Mouse (Mus musculus) adrenal gland, adult (tissue): ENCODE measurements at regions not wholly inside any gene's neighbourhood (a gene's known extent, or its start where the extent isn't known, plus 50 kb on each side); places are given as distances from the start of the nearest gene placed in this dataset.
A peak's percentile ranks its signal among the peaks of the same experiment; 100 is the strongest.

Source experiments
- DNase-seq, 2 experiments: peaks; one replicate each; pipeline ENCODE4 v3.0.0; 2022 to 2023; ENCODE audit warnings: low spot score in 1 of 2; ENCODE audit not compliant: inconsistent age in 2 of 2

GRCm38 (mm10) chr13:51972656-51973310 lies 126.3 kb downstream of the Gadd45g start:
- no peak for DNase-seq

GRCm38 (mm10) chr13:51973461-51973860 lies 127.0 kb downstream of the Gadd45g start:
- no peak for DNase-seq

- no peak for DNase-seq
Measured at GRCm38 (mm10) chr13:51974101-51974500, 127.6 kb downstream of the Gadd45g start.

- DNase-seq = no peak
Measured at GRCm38 (mm10) chr13:51975330-51975729, 128.9 kb downstream of the Gadd45g start.

GRCm38 (mm10) chr13:51975801-51976601 lies 129.5 kb downstream of the Gadd45g start:
- DNase-seq = peak; percentile 32 to 56

GRCm38 (mm10) chr13:51976620-51977214 lies 130.2 kb downstream of the Gadd45g start:
- DNase-seq = no peak

GRCm38 (mm10) chr13:51979301-51979977 lies 133.0 kb downstream of the Gadd45g start:
- peak; percentile 33 to 53 for DNase-seq

- DNase-seq = no peak
Measured at GRCm38 (mm10) chr13:51980344-51980743, 133.9 kb downstream of the Gadd45g start.

- no peak for DNase-seq
Measured at GRCm38 (mm10) chr13:51983002-51983401, 136.5 kb downstream of the Gadd45g start.

- DNase-seq = no peak
Measured at GRCm38 (mm10) chr13:51983575-51983974, 137.1 kb downstream of the Gadd45g start.

GRCm38 (mm10) chr13:51991339-51991738 lies 144.9 kb downstream of the Gadd45g start:
- DNase-seq = no peak

GRCm38 (mm10) chr13:51992878-51993277 lies 146.4 kb downstream of the Gadd45g start:
- DNase-seq = no peak

- DNase-seq = peak in 1 of 2 experiments; percentile 55
Measured at GRCm38 (mm10) chr13:51996163-51996562, 149.7 kb downstream of the Gadd45g start.

GRCm38 (mm10) chr13:51998542-51998941 lies 152.1 kb downstream of the Gadd45g start:
- DNase-seq = no peak

- DNase-seq = no peak
Measured at GRCm38 (mm10) chr13:52001811-52002210, 155.3 kb downstream of the Gadd45g start.

GRCm38 (mm10) chr13:52003946-52004539 lies 157.6 kb downstream of the Gadd45g start:
- no peak for DNase-seq

- no peak for DNase-seq
Measured at GRCm38 (mm10) chr13:52007585-52008395, 161.3 kb downstream of the Gadd45g start.

GRCm38 (mm10) chr13:52009231-52009630 lies 162.8 kb downstream of the Gadd45g start:
- no peak for DNase-seq

GRCm38 (mm10) chr13:52009766-52010165 lies 163.3 kb downstream of the Gadd45g start:
- peak in 1 of 2 experiments; percentile 68 for DNase-seq

- no peak for DNase-seq
Measured at GRCm38 (mm10) chr13:52011001-52011400, 164.5 kb downstream of the Gadd45g start.
